Mouse (Mus musculus) thymus, postnatal 25 days (tissue): ENCODE measurements around the gene Peli2.

Experiments used
- DNase-seq: peaks from one replicate; pipeline ENCODE4 v3.0.0; 2022

Peli2 gene

DNA sequence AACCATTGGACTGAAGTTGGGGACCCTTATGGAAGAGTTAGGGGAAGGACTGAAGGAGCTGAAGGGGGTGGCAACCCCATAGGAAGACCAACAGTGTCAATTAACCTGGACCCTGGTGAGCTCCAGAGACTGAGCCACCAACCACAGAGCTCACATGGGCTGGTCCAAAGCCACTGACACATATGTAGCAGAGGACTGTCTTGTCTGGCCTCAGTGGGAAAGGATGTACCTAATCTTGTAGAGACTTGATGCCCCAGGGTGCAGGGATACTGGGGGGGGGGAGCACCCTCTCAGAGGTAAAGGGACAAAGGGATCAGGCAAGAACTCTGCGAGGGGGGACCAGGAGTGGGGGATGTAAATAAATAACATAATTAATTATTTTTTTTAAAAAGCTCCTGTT, 176.2 kb downstream of the Peli2 start:
- DNase-seq: no peak

- no peak for DNase-seq
These were observed 182.0 kb downstream of the Peli2 start for GRCm38 (mm10) chr14:48302471-48303186.

- no peak for DNase-seq
These were observed 182.6 kb downstream of the Peli2 start for GRCm38 (mm10) chr14:48303235-48303634.

DNA sequence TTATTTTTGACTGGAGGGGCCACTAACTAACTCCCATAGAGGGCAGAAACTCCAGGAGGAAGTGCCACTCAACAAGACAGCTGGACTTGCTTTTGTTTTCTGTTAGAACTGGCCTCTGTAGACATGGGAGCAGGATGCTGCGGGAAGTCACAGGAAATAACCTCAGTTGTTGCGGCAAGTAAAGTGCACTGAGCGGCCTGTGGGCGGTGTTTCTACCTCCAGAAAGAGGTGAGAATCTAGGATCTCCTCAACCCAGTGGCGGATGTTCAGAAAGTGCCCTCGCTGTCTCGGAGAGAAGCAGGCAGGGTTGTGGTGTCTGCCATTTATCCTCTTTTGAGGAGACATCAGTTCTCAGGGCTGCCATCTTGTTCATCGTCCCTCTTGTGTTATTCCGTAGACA, 183.2 kb downstream of the Peli2 start:
- peak; percentile 41 for DNase-seq

DNA sequence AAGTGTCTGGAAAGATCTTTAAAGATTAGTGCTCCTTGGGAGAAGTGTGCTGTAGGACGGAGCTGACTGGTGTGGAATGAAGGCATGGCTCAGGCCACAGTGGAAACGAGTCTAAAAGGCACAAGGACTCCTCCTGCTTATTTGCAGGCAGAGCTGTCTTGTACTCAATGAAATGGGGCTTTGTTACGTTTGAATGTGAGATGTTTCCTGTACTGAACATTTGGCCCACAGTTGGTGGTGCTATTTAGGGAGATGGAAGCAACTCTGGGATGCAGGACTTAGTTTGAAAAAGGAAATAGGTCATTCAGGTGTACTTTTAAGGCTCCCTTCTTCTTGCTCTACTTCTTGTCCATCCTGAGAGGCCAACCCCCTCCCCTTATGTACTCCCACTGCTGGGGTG, 192.6 kb downstream of the Peli2 start:
- DNase-seq: no peak

DNA sequence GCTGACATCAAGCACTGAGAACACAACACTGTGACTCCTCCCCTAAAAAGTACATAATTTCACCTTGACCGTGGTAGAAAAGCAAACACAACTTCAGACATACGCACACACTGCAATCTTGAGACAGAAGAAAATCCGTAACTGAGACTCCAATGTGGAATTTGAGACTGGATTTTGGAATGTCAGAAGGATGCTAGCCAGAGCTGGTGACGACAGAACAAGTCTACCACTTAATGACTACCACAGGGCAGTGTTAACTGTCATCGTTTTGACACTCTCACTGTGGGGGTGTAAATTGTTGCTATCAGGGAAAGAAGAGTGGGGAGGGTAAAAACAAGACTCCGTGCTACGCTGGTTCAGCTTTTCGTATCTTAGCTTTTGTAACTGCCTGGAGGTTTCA, 195.8 kb downstream of the Peli2 start:
- no peak for DNase-seq

- DNase-seq: no peak
These were observed 203.3 kb downstream of the Peli2 start for GRCm38 (mm10) chr14:48323771-48324459.

- no peak for DNase-seq
These were observed 203.8 kb downstream of the Peli2 start for GRCm38 (mm10) chr14:48324460-48324850.

DNA sequence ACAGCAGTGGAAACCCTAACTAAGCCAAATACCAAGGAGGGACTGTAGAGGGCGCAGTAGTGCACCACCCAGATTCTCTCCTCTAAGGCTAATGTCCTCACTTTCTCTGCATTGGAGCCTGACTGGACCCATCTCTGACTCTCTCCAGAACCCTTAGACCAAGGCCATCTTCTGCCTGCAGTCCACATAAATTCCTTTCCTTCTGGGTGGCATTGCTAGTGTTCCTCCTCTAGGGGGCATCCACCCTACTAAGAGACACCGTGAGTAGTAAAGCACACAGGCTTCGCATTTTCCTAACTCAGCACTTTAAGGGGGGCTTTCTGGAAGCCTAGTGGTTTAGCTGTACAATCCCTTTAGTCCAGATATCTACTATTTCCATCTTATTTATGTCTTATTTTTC, 207.1 kb downstream of the Peli2 start:
- DNase-seq: peak; percentile 10

- no peak for DNase-seq
These were observed 209.2 kb downstream of the Peli2 start for GRCm38 (mm10) chr14:48329716-48330365.
